Mouse (Mus musculus): ENCODE measurements at regions not wholly inside any gene's neighbourhood (a gene's known extent, or its start where the extent isn't known, plus 50 kb on each side); places are given as distances from the start of the nearest gene placed in this dataset.

GRCm38 (mm10) chr6:51009526-51010340 lies 355.5 kb upstream of the Npvf start:
- WGBS: 54% methylated on average over 14 of the region's 14 CpGs
- Histone ChIP-seq H3K27ac (0 out of 2 replicates have a peak overlapping the region, but pooled peaks have one; percentile 38), H3K36me3 (no peaks in the 10 kb centered on the region), H3K4me2 (replicated peaks) (no peak overlapping the region), H3K4me1 (replicated peaks) (0 out of 2 replicates have a peak, but pooled peaks cover 4% of the 10 kb centered on the region), H3K4me3 (replicated peaks) (no peak overlapping the region), H3K9ac (no peak overlapping the region), H3K27me3 (replicated peaks) (no peaks in the 10 kb centered on the region), H3K9me3 (no peaks in the 10 kb centered on the region)
- no peak; the same call in 1 of the 2 replicates for ATAC-seq

- H3K4me3 ChIP-seq (replicated peaks): no peak overlapping the region
- no peak overlapping the region for H3K4me2 ChIP-seq (replicated peaks)
- no peaks in the 10 kb centered on the region for H3K36me3 ChIP-seq
- no peaks in the 10 kb centered on the region for H3K9me3 ChIP-seq
- WGBS: 76% methylated on average over 1 of the region's 1 CpGs
- H3K27me3 ChIP-seq (replicated peaks): no peaks in the 10 kb centered on the region
- 0 out of 2 replicates have a peak overlapping the region, but pooled peaks have one; percentile 38 for H3K27ac ChIP-seq
- H3K4me1 ChIP-seq (replicated peaks): 0 out of 2 replicates have a peak, but pooled peaks cover 7% of the 10 kb centered on the region
- no peak for ATAC-seq
- no peak overlapping the region for H3K9ac ChIP-seq
These were observed 356.3 kb upstream of the Npvf start for GRCm38 (mm10) chr6:51010536-51010935.

GRCm38 (mm10) chr6:51012086-51012830 lies 358.0 kb upstream of the Npvf start:
- 0 out of 2 replicates have a peak, but pooled peaks cover 7% of the 10 kb centered on the region for H3K4me1 ChIP-seq (replicated peaks)
- no peak overlapping the region for H3K27ac ChIP-seq
- H3K9me3 ChIP-seq: no peaks in the 10 kb centered on the region
- no peaks in the 10 kb centered on the region for H3K27me3 ChIP-seq (replicated peaks)
- no peak overlapping the region for H3K4me2 ChIP-seq (replicated peaks)
- peak; percentile 50 for ATAC-seq
- no peak overlapping the region for H3K9ac ChIP-seq
- no peak overlapping the region for H3K4me3 ChIP-seq (replicated peaks)
- no peaks in the 10 kb centered on the region for H3K36me3 ChIP-seq
- 57% methylated on average over 15 of the region's 15 CpGs for WGBS

- no peaks in the 10 kb centered on the region for H3K9me3 ChIP-seq
- H3K27me3 ChIP-seq (replicated peaks): no peaks in the 10 kb centered on the region
- 40% methylated on average over 2 of the region's 2 CpGs for WGBS
- H3K36me3 ChIP-seq: no peaks in the 10 kb centered on the region
- H3K9ac ChIP-seq: no peak overlapping the region
- 0 out of 2 replicates have a peak overlapping the region, but pooled peaks have one; percentile 23 for H3K27ac ChIP-seq
- H3K4me2 ChIP-seq (replicated peaks): no peak overlapping the region
- H3K4me1 ChIP-seq (replicated peaks): 0 out of 2 replicates have a peak, but pooled peaks cover 4% of the 10 kb centered on the region
- ATAC-seq: peak; percentile 71; the same call in 1 of the 2 replicates
- H3K4me3 ChIP-seq (replicated peaks): no peak overlapping the region
These were observed 361.5 kb upstream of the Npvf start for GRCm38 (mm10) chr6:51015735-51016134.

GRCm38 (mm10) chr6:51016441-51017070 lies 362.3 kb upstream of the Npvf start:
- H3K27ac ChIP-seq: peak overlapping the region; percentile 23; the same call in 1 of the 2 replicates
- ATAC-seq: no peak; the same call in 1 of the 2 replicates
- WGBS: 63% methylated on average over 5 of the region's 5 CpGs

GRCm38 (mm10) chr6:51017260-51017999 lies 363.2 kb upstream of the Npvf start:
- WGBS: 77% methylated on average over 9 of the region's 9 CpGs
- no peak for ATAC-seq
- H3K9me3 ChIP-seq: no peaks in the 10 kb centered on the region
- no peak overlapping the region for H3K4me3 ChIP-seq (replicated peaks)
- H3K9ac ChIP-seq: no peak overlapping the region
- no peaks in the 10 kb centered on the region for H3K36me3 ChIP-seq
- no peak overlapping the region for H3K27ac ChIP-seq
- H3K4me2 ChIP-seq (replicated peaks): no peak overlapping the region
- H3K27me3 ChIP-seq (replicated peaks): no peaks in the 10 kb centered on the region
- 0 out of 2 replicates have a peak, but pooled peaks cover 4% of the 10 kb centered on the region for H3K4me1 ChIP-seq (replicated peaks)

More at GRCm38 (mm10) chr6:51016441-51017070, 362.3 kb upstream of the Npvf start:
- Histone ChIP-seq H3K4me1 (replicated peaks) (0 out of 2 replicates have a peak, but pooled peaks cover 4% of the 10 kb centered on the region), H3K9ac (no peak overlapping the region), H3K9me3 (no peaks in the 10 kb centered on the region), H3K27me3 (replicated peaks) (no peaks in the 10 kb centered on the region), H3K36me3 (no peaks in the 10 kb centered on the region), H3K4me2 (replicated peaks) (no peak overlapping the region), H3K4me3 (replicated peaks) (no peak overlapping the region)

- Histone ChIP-seq H3K9me3 (no peaks in the 10 kb centered on the region), H3K27ac (peak overlapping the region; percentile 19; the same call in 1 of the 2 replicates), H3K36me3 (no peaks in the 10 kb centered on the region), H3K4me2 (replicated peaks) (no peak overlapping the region), H3K4me3 (replicated peaks) (no peak overlapping the region), H3K4me1 (replicated peaks) (0 out of 2 replicates have a peak, but pooled peaks cover 5% of the 10 kb centered on the region), H3K9ac (no peak overlapping the region), H3K27me3 (replicated peaks) (no peaks in the 10 kb centered on the region)
- WGBS: 78% methylated on average over 6 of the region's 6 CpGs
- ATAC-seq: no peak
These were observed 367.0 kb upstream of the Npvf start for GRCm38 (mm10) chr6:51021206-51021605.

- 0 out of 2 replicates have a peak, but pooled peaks cover 5% of the 10 kb centered on the region for H3K4me1 ChIP-seq (replicated peaks)
- no peaks in the 10 kb centered on the region for H3K27me3 ChIP-seq (replicated peaks)
- H3K27ac ChIP-seq: peak overlapping the region; percentile 58
- no peak for ATAC-seq
- WGBS: 92% methylated on average over 6 of the region's 6 CpGs
- H3K36me3 ChIP-seq: no peaks in the 10 kb centered on the region
- no peak overlapping the region for H3K4me2 ChIP-seq (replicated peaks)
- no peaks in the 10 kb centered on the region for H3K9me3 ChIP-seq
- no peak overlapping the region for H3K9ac ChIP-seq
- no peak overlapping the region for H3K4me3 ChIP-seq (replicated peaks)
These were observed 369.1 kb upstream of the Npvf start for GRCm38 (mm10) chr6:51023361-51023760.

- no peak overlapping the region for H3K4me3 ChIP-seq (replicated peaks)
- 69% methylated on average over 3 of the region's 3 CpGs for WGBS
- H3K9ac ChIP-seq: no peak overlapping the region
- no peak overlapping the region for H3K4me2 ChIP-seq (replicated peaks)
- no peak overlapping the region for H3K27ac ChIP-seq
- H3K36me3 ChIP-seq: no peaks in the 10 kb centered on the region
- no peaks in the 10 kb centered on the region for H3K9me3 ChIP-seq
- no peak for ATAC-seq
- 0 out of 2 replicates have a peak, but pooled peaks cover 5% of the 10 kb centered on the region for H3K4me1 ChIP-seq (replicated peaks)
- H3K27me3 ChIP-seq (replicated peaks): no peaks in the 10 kb centered on the region
These were observed 370.5 kb upstream of the Npvf start for GRCm38 (mm10) chr6:51024756-51025155.

- Histone ChIP-seq H3K9me3 (no peaks in the 10 kb centered on the region), H3K9ac (no peak overlapping the region), H3K4me2 (replicated peaks) (no peak overlapping the region), H3K4me1 (replicated peaks) (0 out of 2 replicates have a peak, but pooled peaks cover 5% of the 10 kb centered on the region), H3K27ac (no peak overlapping the region), H3K36me3 (no peaks in the 10 kb centered on the region), H3K4me3 (replicated peaks) (no peak overlapping the region), H3K27me3 (replicated peaks) (no peaks in the 10 kb centered on the region)
- ATAC-seq: no peak
- 60% methylated on average over 3 of the region's 3 CpGs for whole genome bisulfite sequencing
These were observed 371.2 kb upstream of the Npvf start for GRCm38 (mm10) chr6:51025411-51025810.

GRCm38 (mm10) chr6:51027296-51027695 lies 373.1 kb upstream of the Npvf start:
- 81% methylated on average over 2 of the region's 2 CpGs for WGBS
- no peak for ATAC-seq
- Histone ChIP-seq H3K9me3 (no peaks in the 10 kb centered on the region), H3K4me2 (replicated peaks) (no peak overlapping the region), H3K27me3 (replicated peaks) (no peaks in the 10 kb centered on the region), H3K4me3 (replicated peaks) (no peak overlapping the region), H3K27ac (no peak overlapping the region), H3K9ac (no peak overlapping the region), H3K36me3 (no peaks in the 10 kb centered on the region), H3K4me1 (replicated peaks) (0 out of 2 replicates have a peak, but pooled peaks cover 5% of the 10 kb centered on the region)
